Mouse (Mus musculus) ES-Bruce4 (cell line): ENCODE measurements around the gene Atxn1.

ENCODE experiments used
- CTCF ChIP-seq: IDR thresholded peaks from one replicate; pipeline ENCODE4 v1.8.1; 2011; ENCODE audit warnings: low read depth, low read length
- POLR2A ChIP-seq: IDR thresholded peaks from one replicate; pipeline ENCODE4 v1.8.1; 2011; ENCODE audit warnings: low read length; ENCODE audit not compliant: insufficient read depth

DNA sequence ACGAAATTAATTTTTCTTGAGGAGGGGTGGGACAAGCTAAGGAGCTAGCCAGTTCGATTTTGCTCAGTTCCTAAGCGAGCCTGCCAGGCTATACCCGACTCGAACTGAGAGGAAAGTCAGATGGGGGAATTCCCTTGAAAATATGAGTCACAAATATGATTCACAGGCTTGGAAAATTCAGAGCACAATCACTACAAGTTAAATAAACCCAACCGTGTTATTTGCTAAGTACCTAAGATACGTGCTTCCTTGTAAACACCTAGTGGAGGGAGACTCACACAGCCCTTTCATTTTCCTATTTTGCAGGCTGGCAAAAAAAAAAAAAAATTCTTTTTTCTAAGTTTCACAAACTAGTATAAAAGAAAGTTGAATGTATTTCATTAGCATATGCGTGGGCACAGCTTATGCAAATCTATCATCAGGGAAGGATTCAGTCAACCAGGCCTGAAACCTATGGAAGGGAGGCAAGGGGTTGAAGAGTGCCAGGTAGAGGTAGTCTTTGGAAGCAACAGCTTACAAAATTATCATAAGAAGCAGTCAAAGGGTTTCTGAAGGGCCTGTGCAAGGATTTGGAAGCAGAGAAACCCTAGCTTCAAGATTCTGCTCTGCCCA lies 127.1 kb downstream of the Atxn1 start:
- no peak for TF ChIP-seq CTCF
- no peak for TF ChIP-seq POLR2A
